Mouse (Mus musculus) hindbrain, embryonic 12.5 days (tissue): ENCODE measurements around the gene Atp6v0a4. TPM values are rescaled to one million over a fixed set of nuclear protein-coding genes. Genes with fewer than 3 reads are reported as not detected.

Experiments
- ATAC-seq: fragments of 200-750 bp; cut with Nextera tagmentation; 2 replicates; pipeline ENCODE4 v1.8.0; 2017; ENCODE audit warnings: moderate TSS enrichment; ENCODE audit not compliant: low FRiP score
- H3K27ac ChIP-seq: fragments of 300-500 bp; sonication (generic); 2 replicates; pipeline ENCODE4 v1.5.1; 2016; ENCODE audit warnings: mild to moderate bottlenecking
- H3K27me3 ChIP-seq: fragments of 300-500 bp; sonication (generic); 2 replicates; pipeline ENCODE4 v1.6.1; 2016; ENCODE audit warnings: mild to moderate bottlenecking
- H3K36me3 ChIP-seq: fragments of 300-500 bp; sonication (generic); 2 replicates; pipeline ENCODE4 v1.6.1; 2016; ENCODE audit warnings: mild to moderate bottlenecking
- H3K4me1 ChIP-seq: fragments of 300-500 bp; sonication (generic); 2 replicates; pipeline ENCODE4 v1.6.1; 2016
- H3K4me2 ChIP-seq: fragments of 300-500 bp; sonication (generic); replicated peaks from 2 replicates; pipeline ENCODE4 v1.6.1; 2016; ENCODE audit warnings: mild to moderate bottlenecking
- H3K4me3 ChIP-seq: fragments of 300-500 bp; sonication (generic); 2 replicates; pipeline ENCODE4 v1.5.1; 2016; ENCODE audit warnings: mild to moderate bottlenecking
- H3K9ac ChIP-seq: fragments of 300-500 bp; sonication (generic); 2 replicates; pipeline ENCODE4 v1.6.1; 2016; ENCODE audit warnings: mild to moderate bottlenecking, moderate library complexity
- H3K9me3 ChIP-seq: fragments of 300-500 bp; sonication (generic); replicated peaks from 2 replicates; pipeline ENCODE4 v1.6.1; 2016; ENCODE audit warnings: mild to moderate bottlenecking
- WGBS: fragments of 180-500 bp; shearing (Covaris S2); methylation state at CpG from one replicate; pipeline ENCODE4 v1.1.7; 2016; 5-methylcytosine and 5-hydroxymethylcytosine counted together
- polyA plus RNA-seq: library from polyadenylated mRNA; unstranded; fragments of >200 nt; fragmentation: Nextera tagmentation; extraction: Ambion mirVana; gene quantifications from 2 replicates; pipeline ENCODE4 v1.2.1, GENCODE M21; 2016

Gene Atp6v0a4
- polyA plus RNA-seq, 1 experiment from 2014 or later: 0.10 TPM

DNA sequence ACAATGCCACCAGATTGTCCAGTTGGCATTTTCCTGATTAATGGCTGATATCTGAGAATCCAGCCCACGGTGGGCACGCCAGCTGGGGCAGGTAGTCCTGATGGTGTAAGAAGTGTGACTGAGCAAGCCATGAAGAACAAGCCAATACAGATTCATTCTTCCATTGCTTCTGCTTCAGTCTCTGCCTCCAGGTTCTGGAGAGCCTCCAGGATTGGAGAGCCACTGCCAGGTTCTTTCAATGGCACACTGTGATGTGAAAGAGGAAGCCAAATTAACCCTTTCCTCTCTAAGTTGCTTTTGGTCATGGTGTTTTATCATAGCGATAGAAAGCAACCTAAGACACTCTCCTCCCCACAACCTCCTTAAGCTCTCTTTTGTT lies 59.3 kb downstream of the Atp6v0a4 start:
- Histone ChIP-seq H3K4me3 (no peak overlapping the region), H3K4me2 (no peak overlapping the region), H3K9ac (no peak overlapping the region), H3K36me3 (no peaks in the 10 kb centered on the region), H3K27me3 (no peaks in the 10 kb centered on the region), H3K4me1 (peaks cover 8% of the 10 kb centered on the region; the same call in 1 of the 2 replicates), H3K27ac (no peak overlapping the region), H3K9me3 (peaks cover 4% of the 10 kb centered on the region)
- WGBS: 82% methylated on average over 3 of the region's 3 CpGs
- ATAC-seq: no peak

DNA sequence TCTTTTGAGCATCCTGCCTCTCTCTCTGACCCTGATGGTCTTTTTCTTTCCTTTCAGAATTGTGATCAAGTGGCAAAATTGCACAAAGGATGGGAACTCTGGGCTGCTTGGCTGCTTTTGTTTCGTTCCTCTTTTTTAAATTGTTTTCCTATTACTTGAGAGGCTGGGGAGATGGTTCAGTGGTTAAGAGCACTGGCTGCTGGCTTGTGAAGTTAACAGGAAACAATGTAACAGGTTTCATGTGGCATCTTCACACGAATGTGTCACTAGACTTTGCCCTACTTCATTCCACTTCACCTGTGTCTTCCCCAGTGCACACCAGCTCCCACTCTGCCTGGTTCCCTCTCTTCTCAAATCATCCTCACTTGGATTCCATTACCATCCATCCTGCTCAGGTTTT lies 59.8 kb downstream of the Atp6v0a4 start:
- H3K4me2 ChIP-seq: no peak overlapping the region
- ATAC-seq: no peak
- peaks cover 8% of the 10 kb centered on the region; the same call in 1 of the 2 replicates for H3K4me1 ChIP-seq
- H3K9me3 ChIP-seq: peaks cover 4% of the 10 kb centered on the region
- no peak overlapping the region for H3K9ac ChIP-seq
- H3K4me3 ChIP-seq: no peak overlapping the region
- H3K36me3 ChIP-seq: no peaks in the 10 kb centered on the region
- no peak overlapping the region for H3K27ac ChIP-seq
- WGBS: 69% methylated on average over 2 of the region's 2 CpGs
- no peaks in the 10 kb centered on the region for H3K27me3 ChIP-seq

DNA sequence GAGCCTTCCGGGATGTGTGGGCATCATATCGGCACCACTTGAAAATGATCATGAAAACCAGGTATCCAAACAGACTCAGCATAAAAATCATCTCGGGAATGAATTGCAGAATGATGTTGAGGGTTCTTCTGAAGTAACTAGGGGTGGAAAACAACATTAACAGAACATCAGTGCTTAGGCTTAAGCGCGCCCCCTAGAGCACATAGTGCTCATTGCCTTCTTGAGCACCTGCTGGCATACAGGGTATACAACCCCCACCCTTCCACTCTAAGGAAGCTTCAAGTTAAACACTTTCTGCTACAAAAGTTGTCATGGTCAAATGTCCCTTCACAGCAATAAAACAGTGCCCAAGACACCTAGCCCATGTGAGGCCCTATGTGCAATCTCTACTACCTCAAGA lies 65.6 kb downstream of the Atp6v0a4 start:
- H3K4me1 ChIP-seq: no peaks in the 10 kb centered on the region
- no peak overlapping the region for H3K27ac ChIP-seq
- H3K27me3 ChIP-seq: no peaks in the 10 kb centered on the region
- no peaks in the 10 kb centered on the region for H3K36me3 ChIP-seq
- no peak overlapping the region for H3K9ac ChIP-seq
- WGBS: 55% methylated on average over 5 of the region's 5 CpGs
- H3K4me3 ChIP-seq: no peak overlapping the region
- peaks cover 4% of the 10 kb centered on the region for H3K9me3 ChIP-seq
- H3K4me2 ChIP-seq: no peak overlapping the region
- ATAC-seq: no peak

DNA sequence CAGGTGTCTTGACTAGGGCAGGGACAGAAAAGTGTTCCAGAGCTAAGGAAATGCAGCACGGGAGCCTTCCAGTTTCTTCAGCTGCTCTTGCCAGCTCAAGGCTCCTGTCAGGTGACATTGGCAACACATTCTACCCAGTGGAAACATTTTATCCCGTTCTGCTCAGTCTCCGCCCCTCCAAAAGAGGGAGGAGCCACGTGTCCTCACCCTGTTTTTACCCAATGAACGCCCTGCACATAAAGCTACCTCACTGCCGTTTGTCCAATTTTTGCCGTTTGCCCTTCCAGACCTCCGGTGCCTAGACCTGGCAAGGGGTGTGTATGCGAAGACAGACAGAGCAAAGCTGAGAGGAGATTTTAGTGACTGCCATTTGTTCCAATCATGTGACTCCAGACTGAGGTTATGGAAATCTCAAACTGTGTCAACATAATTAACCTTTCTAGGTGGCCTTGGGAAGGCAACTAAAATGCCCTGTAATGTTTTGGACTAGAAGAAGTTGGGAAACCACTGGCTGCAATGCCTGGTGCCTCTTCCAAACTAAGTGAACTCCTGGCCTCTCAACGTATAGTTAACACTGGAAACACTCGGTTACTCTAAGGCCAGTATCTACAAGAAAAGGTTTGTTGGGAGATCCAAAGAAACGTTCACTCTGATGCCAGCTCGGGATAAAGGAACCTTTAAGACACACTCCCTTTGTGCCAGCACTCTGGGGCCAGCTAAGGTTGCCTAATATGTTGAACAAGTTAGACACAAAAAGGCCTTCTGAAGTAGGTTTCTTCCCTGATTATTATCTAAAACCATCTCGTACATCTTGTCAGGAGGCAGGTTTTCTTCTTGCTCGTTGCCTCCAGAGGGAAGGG lies 68.7 kb downstream of the Atp6v0a4 start:
- Histone ChIP-seq H3K27ac (no peak overlapping the region), H3K9ac (no peak overlapping the region), H3K4me2 (no peak overlapping the region), H3K36me3 (no peaks in the 10 kb centered on the region), H3K27me3 (no peaks in the 10 kb centered on the region), H3K4me3 (no peak overlapping the region), H3K9me3 (no peaks in the 10 kb centered on the region), H3K4me1 (no peaks in the 10 kb centered on the region)
- ATAC-seq: no peak
- 82% methylated on average over 15 of the region's 15 CpGs for WGBS

DNA sequence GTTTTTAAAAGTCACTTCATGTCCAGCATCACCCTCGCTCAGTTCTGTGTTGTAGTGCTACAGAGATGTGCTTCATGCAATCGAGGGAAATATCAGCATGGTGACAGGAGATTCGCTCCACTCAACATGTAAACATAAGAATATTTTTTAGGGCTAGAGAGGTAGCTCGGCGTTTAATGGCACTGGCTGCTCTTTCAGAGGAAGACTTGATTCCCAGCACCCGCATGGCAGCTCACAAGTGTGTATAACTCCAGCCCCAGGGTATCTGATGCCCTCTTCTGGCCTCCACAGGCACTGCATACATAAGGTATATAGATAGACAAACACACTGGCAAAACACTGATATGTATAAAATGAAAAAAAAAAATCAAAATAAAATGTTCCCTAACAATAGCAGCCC lies 74.8 kb downstream of the Atp6v0a4 start:
- Histone ChIP-seq H3K27ac (no peak overlapping the region), H3K36me3 (no peaks in the 10 kb centered on the region), H3K27me3 (no peaks in the 10 kb centered on the region), H3K4me2 (no peak overlapping the region), H3K4me3 (no peak overlapping the region), H3K9ac (no peak overlapping the region), H3K4me1 (peaks cover 10% of the 10 kb centered on the region), H3K9me3 (0 out of 2 replicates have a peak, but pooled peaks cover 2% of the 10 kb centered on the region)
- ATAC-seq: no peak
- WGBS: 96% methylated on average over 6 of the region's 6 CpGs

DNA sequence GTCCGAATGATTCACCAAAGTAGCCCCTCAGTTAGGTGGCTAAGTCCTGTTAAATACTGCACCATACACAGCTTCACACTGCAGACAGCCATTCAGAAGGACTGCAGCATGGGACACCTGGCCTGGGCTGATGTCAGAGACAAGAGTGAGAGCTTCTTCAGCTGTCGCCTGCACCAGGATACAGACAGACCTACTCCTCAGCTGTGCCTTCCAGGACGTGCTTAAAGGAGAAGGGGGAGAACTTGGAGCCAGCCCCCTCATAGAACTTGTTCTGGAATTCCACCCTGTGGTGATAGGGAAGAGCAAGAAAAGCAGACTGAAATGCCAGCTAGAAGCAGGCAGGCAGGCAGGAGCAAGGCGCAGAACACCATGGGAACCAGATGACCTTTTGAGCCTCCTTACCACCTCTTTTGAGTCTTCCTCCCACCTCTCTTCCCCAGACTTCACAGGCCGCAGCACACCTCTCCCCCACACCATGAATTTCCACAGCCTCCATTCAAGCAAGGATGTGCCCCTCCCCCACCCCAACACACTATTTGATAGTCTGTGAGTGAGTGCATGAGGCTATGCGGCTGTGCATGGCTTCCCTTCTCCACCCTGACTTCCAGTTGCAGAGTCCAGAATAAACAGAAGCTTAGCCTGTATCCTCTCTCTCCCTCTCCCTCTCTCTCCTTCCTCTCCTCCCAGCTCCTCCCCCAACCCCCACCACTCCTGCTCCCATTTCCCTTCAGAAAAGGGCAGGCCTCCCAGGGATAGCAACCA lies 75.4 kb downstream of the Atp6v0a4 start:
- H3K27me3 ChIP-seq: no peaks in the 10 kb centered on the region
- 0 out of 2 replicates have a peak, but pooled peaks cover 2% of the 10 kb centered on the region for H3K9me3 ChIP-seq
- ATAC-seq: no peak
- H3K9ac ChIP-seq: no peak overlapping the region
- H3K4me3 ChIP-seq: no peak overlapping the region
- 63% methylated on average over 6 of the region's 6 CpGs for WGBS
- no peak overlapping the region for H3K4me2 ChIP-seq
- peaks cover 10% of the 10 kb centered on the region for H3K4me1 ChIP-seq
- H3K36me3 ChIP-seq: no peaks in the 10 kb centered on the region
- H3K27ac ChIP-seq: no peak overlapping the region

DNA sequence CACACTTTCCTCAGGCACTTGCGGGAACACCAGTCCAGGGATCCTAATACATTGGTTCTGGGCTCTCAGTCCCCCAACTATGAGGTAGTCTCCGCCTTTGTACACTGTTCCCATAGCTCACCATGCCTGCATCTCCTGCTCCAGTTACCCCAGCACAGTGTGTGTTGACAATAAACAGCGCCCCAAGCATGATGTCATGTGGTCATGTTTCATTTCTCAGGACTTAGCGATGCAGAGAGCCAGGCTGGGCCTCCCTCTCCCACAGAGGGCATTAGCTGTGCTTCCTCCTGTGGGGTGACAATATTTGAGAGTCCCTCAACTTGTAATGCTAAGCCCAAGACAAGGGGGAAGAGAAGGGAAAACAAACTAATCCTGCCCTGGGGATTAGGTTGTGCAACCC lies 76.4 kb downstream of the Atp6v0a4 start:
- Histone ChIP-seq H3K27me3 (no peaks in the 10 kb centered on the region), H3K4me3 (no peak overlapping the region), H3K4me2 (no peak overlapping the region), H3K27ac (no peak overlapping the region), H3K9ac (no peak overlapping the region), H3K4me1 (peaks cover 10% of the 10 kb centered on the region), H3K9me3 (0 out of 2 replicates have a peak, but pooled peaks cover 2% of the 10 kb centered on the region), H3K36me3 (no peaks in the 10 kb centered on the region)
- ATAC-seq: no peak
- WGBS: 84% methylated on average over 4 of the region's 4 CpGs

DNA sequence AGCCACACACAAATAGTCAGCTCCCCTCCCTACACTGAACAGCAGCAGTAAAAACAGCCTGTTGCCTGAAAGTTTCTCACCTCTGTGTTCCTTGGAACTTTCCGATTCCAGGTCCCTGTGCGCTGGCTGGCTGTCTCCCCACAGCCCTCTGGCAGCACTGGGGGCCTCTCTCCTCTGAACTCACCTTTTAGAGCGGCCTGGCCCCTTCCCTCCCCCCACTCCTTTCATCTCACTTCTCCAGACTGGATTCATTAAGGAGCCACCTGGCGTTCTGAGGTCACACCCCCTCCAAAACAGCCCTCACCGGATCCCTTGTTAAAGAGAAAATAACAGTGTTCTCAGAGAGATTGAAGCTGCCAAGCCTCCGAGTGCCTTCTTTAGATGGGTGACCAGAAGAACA lies 77.5 kb downstream of the Atp6v0a4 start, which contains the start of gene Svopl:
Svopl (minus strand) TSS at position 159 of the 400 bp plus-strand sequence.
- H3K27me3 ChIP-seq: no peaks in the 10 kb centered on the region
- H3K9ac ChIP-seq: no peak within 1 kb of the TSS
- no peak within 1 kb of the TSS for H3K4me3 ChIP-seq
- no peak for ATAC-seq
- 40% methylated on average over 6 of the region's 6 CpGs for WGBS
- no peaks in the 10 kb centered on the region for H3K36me3 ChIP-seq
- 0 out of 2 replicates have a peak, but pooled peaks cover 2% of the 10 kb centered on the region for H3K9me3 ChIP-seq
- H3K4me1 ChIP-seq: peaks cover 10% of the 10 kb centered on the region
- no peak within 1 kb of the TSS for H3K4me2 ChIP-seq
- no peak within 1 kb of the TSS for H3K27ac ChIP-seq

DNA sequence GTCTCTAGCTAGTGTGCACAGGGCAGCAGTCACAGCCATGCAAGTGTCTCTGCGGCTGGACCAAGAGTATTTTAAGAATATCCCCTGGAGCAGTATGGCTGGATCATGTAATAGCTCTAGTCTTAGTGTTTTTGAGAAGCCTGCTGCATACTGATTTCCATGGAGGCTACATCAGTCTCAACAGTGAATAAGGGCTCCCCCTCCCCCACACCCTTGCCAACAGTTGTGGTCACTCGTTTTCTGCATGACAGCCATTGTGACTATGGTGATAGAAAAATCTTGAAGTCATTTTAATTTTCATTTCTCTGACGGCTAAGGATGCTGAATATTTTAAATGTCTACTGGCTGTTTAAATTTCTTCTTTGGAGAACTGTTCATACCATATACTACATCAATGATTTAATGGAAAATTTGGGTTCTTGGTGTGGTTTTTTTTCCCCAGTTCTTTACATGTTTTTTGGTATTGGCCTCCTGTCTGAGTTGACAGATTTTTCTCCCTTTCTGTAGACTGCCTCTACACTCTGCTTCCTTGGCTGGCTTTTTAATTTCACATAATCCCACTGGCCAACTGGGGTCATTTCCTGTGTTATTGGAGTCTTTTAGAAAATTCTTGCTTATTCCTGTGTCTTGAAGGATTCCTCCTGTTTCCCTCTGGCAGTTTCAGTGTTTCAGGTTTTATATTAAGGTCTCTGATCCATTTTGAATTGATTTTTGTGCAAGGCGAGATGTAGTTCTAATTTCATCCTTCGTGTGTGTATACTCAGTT lies 91.4 kb downstream of the Atp6v0a4 start:
- Histone ChIP-seq H3K27ac (peak overlapping the region; percentile 23; the same call in 1 of the 2 replicates), H3K36me3 (no peaks in the 10 kb centered on the region), H3K4me2 (no peak overlapping the region), H3K9me3 (no peaks in the 10 kb centered on the region), H3K4me1 (peaks cover 10% of the 10 kb centered on the region), H3K27me3 (no peaks in the 10 kb centered on the region), H3K4me3 (no peak overlapping the region), H3K9ac (no peak overlapping the region)
- WGBS: 66% methylated on average over 5 of the region's 5 CpGs
- no peak for ATAC-seq

DNA sequence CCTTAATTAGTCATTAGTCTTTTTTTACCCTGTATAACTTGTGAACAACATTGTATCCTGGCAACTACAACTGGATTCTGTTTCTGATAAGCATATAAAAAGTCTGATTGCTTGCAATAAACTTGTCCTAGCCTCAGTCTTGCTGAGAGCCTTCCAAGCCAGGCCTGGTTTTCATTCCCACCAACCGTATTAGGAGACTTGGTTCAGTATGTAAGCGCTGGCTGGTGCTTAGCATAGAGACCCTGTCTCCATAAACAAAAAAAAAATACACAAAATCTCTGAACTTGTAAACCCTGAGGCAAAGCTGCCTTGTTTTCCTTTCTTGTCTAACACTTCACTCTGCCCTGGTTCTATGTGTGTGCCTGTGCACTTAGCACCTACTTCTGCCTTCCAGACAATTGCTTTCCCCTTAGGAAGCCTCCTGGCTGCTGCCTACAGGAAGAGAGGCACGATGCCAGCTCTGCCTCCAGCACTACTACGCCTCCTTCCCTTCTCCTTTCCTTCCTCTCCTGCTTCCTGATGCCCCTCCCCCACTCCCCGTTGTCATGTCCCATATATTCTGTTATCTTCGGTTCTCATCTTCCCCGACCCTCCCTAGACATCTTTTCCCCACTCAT lies 92.4 kb downstream of the Atp6v0a4 start:
- no peak overlapping the region for H3K9ac ChIP-seq
- 56% methylated on average over 7 of the region's 7 CpGs for WGBS

DNA sequence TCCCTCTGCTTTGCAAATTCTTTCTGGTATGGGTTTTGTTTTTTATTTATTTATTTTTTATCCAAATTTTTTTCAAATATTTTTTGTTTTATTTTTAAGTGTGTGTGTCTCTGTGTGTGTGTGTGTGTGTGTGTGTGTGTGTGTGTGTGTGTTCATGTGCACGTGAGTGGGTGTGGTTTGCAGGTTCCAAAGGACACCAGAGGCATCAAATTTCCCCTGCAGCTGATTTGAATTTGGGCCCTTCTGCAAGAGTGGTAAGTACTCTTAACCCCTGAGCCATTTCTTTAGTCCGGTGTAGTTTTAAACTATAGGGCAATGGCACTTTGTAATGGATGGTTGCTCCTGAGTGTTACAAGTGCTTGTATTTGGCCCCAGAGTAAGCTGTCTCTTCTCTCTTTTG lies 96.2 kb downstream of the Atp6v0a4 start:
- Histone ChIP-seq H3K36me3 (no peaks in the 10 kb centered on the region), H3K4me3 (no peak overlapping the region), H3K9me3 (no peaks in the 10 kb centered on the region), H3K27me3 (no peaks in the 10 kb centered on the region), H3K27ac (no peak overlapping the region), H3K4me2 (no peak overlapping the region), H3K4me1 (peaks cover 10% of the 10 kb centered on the region), H3K9ac (no peak overlapping the region)
- no peak for ATAC-seq
- WGBS: 56% methylated on average over 2 of the region's 2 CpGs

More for the DNA sequence above, 92.4 kb downstream of the Atp6v0a4 start:
- H3K4me3 ChIP-seq: no peak overlapping the region
- no peaks in the 10 kb centered on the region for H3K9me3 ChIP-seq
- H3K4me1 ChIP-seq: peaks cover 10% of the 10 kb centered on the region
- no peaks in the 10 kb centered on the region for H3K27me3 ChIP-seq
- no peak overlapping the region for H3K27ac ChIP-seq
- H3K4me2 ChIP-seq: no peak overlapping the region
- no peak for ATAC-seq
- no peaks in the 10 kb centered on the region for H3K36me3 ChIP-seq
